Mouse (Mus musculus) yolk sac, embryonic 10.5 days (tissue): ENCODE results near the gene Lhfpl2.

Experiments
- DNase-seq: peaks from one replicate; pipeline ENCODE4 v3.0.0-alpha.2; 2017; ENCODE audit warnings: low spot score

The Lhfpl2 gene

DNA sequence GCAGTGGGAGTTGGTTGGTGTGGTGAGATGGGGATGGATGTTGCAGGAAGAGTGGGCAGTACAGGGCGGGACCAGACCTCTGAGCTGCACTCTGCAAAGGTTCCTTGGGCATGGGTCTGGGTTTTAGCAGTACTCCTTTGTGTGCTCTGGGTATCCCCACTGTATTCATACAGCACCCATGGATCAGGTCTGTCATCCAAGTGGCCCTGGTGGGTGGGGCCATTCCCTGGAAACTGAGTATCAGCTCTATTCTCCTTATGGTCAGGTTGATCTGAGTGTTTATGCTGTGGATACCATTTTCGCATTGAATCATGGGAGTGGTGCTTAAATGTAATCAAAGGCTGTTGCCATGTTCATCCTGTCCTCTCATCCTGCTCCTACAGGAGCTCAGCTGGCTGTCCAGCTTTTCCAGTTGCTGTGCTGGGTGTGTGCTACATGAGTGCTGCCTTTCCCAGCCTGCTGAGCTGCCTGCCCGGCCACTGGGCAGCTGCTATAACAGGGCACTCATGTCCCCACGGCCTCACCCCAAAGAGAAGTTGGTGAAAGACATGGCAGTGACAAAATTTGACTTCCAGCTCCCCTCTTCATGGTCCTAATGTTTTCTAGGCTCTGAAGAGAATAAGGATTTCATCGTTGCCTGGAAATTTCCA is 9.2 kb downstream of the Lhfpl2 start:
- no peak for DNase-seq

DNA sequence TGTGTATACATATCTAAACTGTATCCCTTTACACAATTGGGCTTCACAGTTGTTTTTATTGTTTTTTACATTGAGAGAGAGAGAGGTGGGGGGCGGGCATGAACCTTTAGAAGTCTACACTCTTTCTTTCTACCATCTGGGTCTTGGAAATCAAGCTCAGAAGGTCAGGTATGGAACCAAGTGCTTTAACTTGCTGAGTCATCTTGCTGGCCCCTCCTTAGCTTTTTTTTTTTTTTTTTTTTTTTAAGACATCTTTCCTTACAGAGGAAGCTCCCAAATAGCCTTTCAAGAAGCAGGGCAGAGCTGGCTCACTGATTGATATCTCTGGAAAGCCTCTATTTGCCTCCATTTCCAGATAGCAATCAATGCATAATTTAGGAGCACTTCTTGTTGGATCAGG is 10.7 kb downstream of the Lhfpl2 start:
- no peak for DNase-seq

DNA sequence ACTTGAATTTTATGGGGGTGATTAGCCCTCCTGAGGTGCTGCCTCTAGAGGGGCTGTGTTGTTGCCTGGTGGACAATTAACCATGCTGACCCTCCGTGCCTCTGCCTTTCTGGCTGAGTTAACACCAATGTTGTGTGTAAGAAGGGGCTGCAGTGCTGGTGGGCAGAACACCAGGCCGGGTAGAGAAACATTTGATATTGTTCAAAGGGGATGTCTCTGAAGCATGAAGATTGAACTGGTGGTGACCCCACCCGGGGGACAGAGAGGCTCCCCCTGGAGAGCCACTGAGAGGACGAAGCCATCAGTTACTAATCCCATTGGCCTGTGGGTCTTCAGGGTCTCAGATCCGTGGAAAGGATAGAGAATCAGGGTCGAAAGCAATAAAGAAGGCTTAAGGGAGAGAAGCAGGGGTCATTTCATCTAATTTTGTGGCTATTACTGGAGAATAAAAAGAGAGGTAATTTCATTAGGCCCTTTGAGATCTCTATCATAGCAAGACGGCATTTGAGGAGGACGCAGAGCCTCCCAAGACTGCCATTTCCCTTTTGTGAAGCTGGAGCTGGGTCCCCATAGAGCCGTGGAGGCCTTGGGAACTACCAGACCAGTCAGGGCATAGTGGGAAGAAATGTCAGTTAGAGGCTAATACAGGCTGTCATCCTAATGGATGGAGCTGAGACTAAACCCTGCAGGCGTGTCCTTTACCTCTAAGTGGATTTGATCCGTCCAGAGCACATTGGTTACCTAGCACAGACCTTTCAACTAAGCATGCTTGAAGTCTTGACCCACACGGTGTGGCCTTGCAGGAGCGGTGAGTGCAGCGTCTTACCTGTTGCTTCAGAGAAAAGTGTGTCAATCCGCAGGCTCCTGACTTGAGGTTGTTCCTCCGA is 12.1 kb downstream of the Lhfpl2 start:
- DNase-seq, result no peak

DNA sequence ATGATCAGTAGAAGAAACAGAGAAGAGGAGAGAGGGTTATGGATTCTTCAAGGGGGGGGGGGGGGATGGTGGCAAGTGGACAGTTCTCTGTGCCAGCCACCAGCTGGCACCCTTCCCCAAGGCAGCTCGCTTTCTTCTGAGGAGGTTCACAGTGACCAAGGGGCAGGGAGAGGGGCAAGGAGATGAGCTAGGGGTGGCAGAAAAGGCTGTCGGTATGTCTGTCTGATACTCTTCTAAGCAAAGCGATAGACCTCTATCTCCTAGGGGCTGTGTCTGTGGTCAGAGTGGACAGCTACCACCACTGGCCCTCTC is 12.7 kb downstream of the Lhfpl2 start:
- DNase-seq, result no peak

DNA sequence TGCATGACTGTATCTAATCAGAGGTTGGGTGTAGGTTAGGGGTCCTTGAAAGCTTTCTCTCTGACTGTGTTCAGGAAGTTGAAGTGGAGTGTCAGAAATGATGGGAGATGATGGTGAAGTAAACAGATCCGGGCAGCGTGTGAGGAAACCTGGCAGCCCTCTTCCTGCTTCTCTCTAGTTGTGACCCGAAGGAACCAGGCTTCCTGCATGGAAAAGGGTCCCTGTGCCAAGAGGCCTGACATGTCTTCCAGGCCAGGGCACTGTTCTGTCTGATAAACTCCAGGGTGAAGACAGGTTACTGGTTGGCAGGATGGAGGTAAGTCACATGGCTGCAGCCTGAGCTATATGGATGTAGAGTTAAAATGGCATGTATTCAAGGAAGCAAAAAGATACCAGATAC is 13.3 kb downstream of the Lhfpl2 start:
- no peak for DNase-seq

DNA sequence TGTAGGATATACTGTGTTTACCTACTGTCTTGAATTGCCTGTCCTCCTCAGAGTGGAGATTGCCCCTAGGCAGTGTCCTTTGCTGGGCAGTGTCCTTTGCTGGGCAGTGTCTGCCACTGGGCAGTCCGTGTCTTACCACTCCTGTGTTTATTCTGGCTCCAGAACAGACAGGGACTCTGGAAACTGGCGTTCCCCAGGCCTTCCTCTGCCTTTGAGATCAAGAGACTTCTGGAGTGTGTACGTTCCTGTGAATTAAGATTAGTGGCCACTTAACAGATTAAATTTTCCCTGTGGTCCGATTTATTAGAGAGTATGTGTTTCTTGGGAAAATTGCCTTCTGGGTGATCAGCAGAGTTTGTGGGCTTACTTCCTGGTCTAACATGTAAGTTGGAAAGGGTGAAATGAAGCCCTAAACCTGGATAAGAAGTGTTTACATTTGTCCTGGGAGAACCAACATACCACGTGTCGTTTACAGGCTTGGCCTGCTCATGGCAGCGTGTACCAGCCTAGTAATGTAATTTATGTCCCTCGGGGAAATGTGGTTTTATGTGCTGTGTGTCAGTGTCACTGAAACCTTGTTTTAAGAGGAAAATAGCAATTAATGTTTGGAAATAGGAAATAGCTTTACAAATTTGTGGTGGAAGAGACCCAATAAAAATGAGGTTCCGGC is 15.6 kb downstream of the Lhfpl2 start:
- DNase-seq, result no peak

DNA sequence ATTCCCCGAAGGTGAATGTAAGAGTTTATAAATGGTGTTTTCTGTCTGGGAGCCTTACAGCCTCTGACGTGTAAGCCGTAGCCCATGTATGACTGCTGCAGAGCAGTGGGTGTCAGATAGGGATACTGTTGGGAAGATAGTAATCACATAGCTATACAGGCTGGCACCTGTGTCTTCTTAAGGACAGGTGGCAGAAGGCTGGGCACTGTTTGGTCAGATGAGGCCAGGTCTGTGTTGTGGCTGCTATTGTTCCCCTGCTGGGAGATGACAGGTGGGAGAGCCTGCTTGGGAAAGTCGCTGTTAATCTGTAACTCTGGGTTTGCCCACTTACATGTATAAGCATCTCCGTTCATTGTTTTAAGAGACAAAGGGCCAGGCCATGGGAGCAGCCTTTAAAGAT is 16.1 kb downstream of the Lhfpl2 start:
- DNase-seq, result no peak

DNA sequence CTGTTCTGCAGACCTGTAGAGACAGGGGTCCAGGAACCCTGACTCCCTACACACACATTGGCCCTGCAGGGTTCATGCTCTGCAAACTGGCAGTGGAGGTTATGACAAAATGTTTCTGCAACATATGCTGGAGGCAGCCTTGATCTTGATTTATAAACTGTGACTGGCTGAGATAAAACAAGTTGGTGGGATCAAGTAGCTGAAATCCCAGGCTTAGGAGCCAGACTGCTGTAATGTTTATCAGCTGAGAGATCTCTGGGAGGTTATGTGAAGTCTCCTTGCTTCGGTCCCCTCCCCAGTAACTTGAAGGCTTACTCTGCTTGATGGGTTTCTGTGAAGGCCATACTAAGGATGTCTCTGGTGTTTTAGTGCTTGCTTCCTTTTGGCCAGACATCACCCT is 17.6 kb downstream of the Lhfpl2 start:
- DNase-seq, result no peak

DNA sequence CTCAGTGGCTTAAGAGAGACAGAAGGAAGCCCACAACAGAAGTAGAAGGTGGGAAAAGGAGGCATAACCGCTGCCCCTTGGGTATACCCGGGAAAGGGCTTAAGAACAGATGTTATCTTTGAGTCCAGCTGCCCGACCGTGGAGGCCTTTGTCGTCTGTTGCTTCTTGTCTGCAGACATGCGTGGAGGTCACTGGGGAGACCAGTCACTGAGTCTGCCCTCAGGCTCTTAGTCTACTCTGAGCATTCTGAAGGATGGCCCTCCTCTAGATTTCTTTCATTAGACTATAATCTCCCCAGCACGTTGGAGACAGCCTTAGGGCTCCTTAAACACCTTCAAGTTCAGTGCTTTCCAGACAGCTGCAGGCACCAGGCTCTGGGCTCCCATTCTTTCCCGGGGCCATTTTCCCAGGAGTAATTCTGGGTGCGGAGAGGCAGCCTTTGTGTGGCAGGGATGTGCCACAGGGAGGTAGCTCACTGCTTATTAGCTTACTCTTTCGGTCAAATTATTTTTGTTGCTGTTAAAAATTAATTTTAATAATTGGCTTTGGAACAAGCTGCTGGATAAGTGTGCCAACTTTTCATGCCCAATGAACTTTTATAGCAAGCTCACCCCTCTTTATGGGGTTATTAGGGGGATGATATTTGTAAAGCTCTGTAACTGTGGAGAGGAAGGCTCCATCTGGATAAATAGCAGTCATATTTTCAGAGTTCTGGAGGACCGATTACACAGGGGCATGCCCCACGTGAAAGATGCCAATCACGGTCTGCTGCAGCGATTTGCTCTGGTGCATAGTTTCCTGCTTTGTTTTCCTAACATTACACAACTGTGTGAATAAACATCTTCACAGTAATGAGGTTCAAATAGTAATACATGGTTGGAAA is 19.8 kb downstream of the Lhfpl2 start:
- no peak for DNase-seq

DNA sequence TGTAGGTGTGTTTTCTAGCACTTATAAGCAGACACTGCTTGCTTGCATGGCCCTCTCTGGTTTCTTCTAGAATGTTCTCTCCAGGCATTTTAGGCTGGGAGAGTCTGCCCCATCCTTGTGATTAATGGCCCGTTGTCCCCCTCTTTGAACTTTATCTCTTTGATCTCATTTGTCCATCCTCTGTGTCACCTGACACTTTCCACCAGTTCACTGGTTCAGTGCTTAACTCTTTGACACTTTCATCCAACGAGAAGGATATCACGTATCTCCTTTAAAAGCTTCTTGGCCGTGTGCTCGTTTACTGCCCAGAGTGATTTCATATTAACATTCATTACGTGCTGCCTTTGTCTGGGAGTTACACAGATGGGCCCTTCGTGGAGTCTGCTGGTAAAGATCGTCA is 25.6 kb downstream of the Lhfpl2 start:
- no peak for DNase-seq

DNA sequence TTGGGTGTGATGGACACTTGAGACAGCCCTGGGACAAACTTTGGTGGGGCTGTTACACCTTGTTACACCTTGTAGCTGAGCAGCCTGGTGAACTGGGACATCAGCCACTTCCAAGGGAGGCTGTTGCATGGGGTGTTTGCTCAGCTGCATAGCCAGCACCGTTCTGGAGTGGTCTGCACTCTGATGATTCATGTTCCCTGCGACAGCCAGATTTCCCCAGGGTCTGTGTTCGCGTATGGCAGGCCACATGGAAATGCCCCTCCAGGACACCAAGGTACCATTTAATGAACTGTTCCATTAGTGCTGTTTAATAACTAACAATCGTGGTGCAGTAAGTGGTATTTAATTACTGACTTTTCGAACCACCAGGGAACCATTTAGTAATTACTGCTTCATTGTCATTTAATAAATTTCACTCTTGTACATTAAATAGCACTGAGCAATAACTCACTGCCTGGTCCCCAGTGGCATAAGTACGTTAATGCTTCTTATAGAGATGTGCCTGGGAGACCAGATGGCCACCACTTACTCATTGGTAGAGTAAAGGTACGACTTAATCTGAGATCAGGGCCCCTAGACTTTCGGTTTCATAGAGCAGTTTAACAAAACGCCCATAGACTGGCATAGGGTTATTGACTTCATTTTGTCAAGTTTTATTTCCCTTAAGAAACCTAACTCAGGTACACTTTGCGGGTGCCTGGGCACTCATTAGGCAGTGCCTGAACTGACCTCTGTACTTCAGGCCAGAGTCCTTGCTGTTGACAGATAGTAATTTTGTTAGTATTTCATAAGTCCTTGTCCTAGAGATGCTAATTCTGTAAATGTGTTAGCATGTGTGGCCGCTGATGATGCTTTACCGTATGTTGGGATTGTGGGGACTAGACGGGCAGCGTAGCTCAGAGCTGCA is 26.9 kb downstream of the Lhfpl2 start:
- no peak for DNase-seq

DNA sequence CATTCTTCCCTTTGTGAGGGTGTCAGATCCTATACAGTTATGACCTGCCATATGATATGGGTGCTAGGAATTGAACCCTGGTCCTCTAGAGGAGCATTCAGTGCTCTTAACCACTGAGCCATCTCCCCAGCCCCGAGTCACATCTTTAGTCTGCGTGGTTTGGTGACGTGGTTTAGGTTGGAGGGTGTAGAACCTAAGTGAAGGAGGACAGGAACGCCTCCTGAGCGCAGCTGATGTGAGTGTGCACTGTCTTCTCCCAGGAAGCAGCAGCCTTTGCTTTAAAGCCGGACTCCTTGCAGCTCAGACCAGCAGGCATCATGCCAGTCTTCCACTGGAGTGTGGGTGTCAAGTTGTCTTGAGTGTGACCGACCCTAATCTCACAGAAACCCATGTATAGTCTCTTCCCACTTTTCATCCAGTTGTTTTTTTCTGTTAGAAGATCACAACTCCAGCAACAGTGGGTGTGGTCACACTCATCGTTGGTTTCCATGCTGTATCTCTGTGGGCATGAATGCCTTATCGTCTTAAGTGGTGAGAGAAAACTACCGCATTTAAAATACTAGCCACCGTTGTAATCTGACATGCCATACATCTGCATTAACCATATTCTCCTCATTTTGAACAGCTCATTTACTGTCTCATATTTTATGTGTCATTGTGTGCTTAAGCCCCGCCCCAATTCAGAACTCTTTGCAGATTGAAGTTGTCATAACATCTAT is 28.7 kb downstream of the Lhfpl2 start:
- DNase-seq, result no peak

DNA sequence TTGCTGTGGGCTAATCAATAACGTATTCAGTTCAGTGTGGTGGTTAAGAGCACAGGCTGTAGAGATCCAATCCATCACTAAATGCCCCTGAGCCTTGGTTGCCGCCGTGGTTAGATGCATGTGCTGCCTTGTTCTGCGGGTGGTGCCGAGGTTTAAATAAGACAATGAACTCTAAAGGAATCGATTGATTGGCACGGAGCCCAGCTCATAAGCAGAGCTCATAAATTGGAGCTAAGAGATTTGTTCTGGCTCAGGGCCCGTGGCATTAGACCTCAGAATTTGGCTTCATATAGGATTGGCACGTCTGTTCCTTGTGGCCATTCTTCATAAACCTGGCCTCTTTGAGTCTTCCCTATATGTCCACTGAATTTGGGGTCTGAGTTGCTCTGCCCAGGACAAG is 29.5 kb downstream of the Lhfpl2 start:
- no peak for DNase-seq

DNA sequence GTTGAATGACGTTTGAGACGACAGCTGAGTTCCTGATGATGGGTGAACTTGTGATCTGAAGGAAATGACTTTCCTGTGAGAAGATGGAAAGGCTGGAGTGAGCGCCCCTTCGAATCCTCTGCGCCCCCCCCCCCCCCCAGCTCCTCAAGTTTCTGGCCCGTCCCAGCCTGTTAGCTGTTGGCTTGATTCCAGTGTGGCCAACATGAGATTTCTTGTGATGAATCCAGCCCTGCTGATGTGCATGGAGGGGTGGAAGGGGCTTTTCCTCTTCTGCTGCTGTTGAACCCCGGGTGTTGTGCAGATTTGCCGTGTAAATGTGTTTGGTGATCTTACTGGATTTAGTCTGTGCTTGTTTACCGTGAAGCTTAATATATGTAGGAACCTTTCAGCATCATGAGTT is 31.2 kb downstream of the Lhfpl2 start:
- DNase-seq, result no peak

DNA sequence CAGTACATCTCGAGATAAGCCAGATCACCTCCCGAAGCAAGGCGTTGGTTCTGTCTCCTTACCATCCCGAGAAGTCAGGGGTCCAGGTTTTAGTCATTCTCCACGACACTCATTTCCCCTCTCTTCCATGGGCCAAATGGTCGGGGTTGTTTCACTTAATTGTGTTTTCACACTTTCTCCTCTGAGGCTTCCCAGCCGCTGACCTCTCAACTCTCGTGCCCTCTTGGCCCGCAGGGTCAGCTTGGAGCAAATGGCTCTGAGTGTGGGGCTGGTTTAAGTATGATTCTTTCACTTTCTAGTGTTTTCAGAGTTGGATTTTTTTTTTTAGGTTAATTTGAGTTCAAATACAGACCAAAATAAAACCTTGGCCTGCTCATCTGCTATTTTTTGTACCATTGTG is 31.7 kb downstream of the Lhfpl2 start:
- DNase-seq, result no peak

DNA sequence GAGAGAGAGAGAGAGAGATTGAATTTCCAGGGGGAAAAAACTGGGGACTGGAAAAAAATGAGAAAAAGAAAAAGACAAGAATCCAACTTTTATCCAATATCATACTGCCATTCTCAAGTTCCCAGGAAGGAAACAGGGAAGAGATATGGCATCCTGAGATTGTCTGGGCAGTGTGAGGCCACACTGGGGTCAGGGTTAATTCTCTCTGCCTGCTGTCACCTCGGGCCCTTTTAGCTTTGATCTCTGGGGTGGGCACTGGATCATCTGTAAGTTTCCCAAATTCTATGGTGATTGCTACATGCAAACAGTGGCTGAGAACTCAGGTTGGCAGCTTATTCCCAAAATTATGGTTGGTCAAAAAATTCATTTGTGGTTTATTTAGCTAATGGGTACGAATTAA is 33.8 kb downstream of the Lhfpl2 start:
- DNase-seq, result no peak

DNA sequence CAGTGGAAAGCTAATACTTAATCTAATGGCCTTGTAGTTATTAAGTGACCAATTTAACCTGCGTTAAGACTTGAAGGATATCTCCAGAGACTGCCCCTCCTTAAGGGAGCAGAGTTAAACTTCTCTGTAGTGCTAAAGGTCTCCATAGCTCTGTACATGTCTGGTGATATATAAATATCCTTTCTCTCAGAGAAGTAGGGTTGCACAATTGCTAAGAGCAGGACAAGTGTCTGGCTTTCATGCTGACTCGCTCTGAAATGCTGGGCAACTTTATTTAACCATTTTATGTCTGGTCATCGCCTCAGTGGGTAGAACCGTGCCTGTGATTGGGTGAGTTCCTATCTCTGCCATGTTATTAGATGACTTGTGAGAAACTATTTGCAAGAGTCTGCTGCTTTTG is 36.6 kb downstream of the Lhfpl2 start:
- peak; percentile 52 for DNase-seq

DNA sequence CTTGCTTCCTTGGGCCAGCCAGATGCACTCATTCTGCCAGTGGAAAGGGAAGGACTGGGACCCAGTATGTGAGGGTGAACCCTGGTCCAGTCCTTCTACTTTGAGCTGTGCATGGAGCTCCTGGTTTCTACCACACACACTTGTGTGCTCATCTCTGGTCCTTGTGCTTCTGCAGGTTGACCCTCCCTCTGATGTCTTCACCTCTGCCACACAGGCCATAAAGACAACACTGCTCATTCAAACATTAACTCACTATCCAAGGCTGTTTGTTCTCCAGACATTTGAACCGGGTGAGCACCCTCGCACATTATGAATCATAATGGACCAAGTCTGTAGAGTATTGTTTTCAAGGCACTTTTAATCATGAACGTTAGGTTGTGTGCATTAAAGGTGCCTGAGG is 37.0 kb downstream of the Lhfpl2 start:
- DNase-seq, result peak; percentile 64

DNA sequence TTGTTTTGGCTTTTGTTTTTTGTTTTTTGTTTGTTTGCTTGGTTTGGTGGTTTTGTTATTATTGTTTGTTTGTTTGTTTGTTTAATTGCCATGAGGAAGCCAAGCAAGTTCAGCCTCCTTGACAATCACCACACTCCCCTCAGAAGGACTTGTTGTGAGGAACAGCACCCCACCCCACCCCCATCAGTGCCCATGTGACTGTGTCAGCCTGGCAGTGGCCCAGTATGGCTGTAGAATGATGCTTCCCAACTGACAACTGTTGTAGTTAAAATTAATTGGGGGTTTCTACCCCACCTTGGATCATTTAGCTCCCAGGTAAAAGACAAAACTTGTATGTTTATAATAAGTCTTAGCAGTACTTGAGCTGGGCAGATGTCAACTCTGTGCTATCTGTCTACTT is 37.6 kb downstream of the Lhfpl2 start:
- no peak for DNase-seq

DNA sequence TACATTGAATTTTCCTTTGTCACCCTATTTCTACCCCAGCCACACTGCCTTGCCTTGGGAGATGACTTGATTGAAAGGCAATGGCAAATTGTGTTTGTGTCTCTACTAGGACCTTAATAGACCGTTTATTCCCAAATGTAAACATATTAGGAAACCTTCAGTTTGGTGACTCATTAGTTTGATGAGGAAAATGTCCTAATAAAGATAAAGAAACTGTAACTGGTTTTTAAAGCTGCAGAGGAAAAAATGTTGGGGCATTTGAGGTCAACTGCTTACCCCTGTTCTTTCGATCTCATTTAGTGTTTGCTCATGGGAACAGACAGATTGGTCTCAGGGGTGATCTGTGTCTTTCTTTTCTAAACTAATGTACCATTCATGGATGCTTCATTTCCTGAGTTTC is 40.1 kb downstream of the Lhfpl2 start:
- DNase-seq, result no peak
